20 mouse cellular contexts compared by ENCODE assay signal in genomic region chr4:96729256-96729655, GRCm38 (mm10). TPM values are rescaled to one million over a fixed set of nuclear protein-coding genes. Genes with fewer than 3 reads are reported as not detected.
"Had no signal": no experiment of that assay in that cellular context is flagged by ENCODE, and none has a peak within 500 bp of the region (broad histone marks: within the 10 kb centered on the region; RNA-seq: fewer than 3 reads in every experiment).

No protein-coding gene starts in this region.

- H3K27me3 ChIP-seq: lung, embryonic 15.5 days; midbrain, embryonic 13.5 days; midbrain, embryonic 15.5 days; neural tube, embryonic 12.5 days; stomach, embryonic 15.5 days had no signal

- H3K9ac ChIP-seq: liver, postnatal 0 days; lung, embryonic 15.5 days; midbrain, embryonic 13.5 days; midbrain, embryonic 15.5 days; neural tube, embryonic 12.5 days; stomach, embryonic 15.5 days had no signal

- H3K4me1 ChIP-seq: lung, embryonic 15.5 days; midbrain, embryonic 13.5 days; midbrain, embryonic 15.5 days; neural tube, embryonic 12.5 days; stomach, embryonic 15.5 days had no signal

- H3K4me2 ChIP-seq: lung, embryonic 15.5 days; midbrain, embryonic 11.5 days; midbrain, embryonic 13.5 days; midbrain, embryonic 15.5 days; neural tube, embryonic 12.5 days; stomach, embryonic 15.5 days had no signal

- DNase-seq: liver, postnatal 0 days; lung, adult 2 months; lung, postnatal 14 days; lung, postnatal 36 days; right cerebral cortex, postnatal 14 days; thymus, adult 18-20 months; thymus, postnatal 14 days; thymus, postnatal 36 days had no signal

- H3K9me3 ChIP-seq: lung, embryonic 15.5 days; midbrain, embryonic 13.5 days; midbrain, embryonic 15.5 days; neural tube, embryonic 12.5 days; stomach, embryonic 15.5 days had no signal

- H3K27ac ChIP-seq: lung, embryonic 15.5 days; midbrain, embryonic 13.5 days; midbrain, embryonic 15.5 days; neural tube, embryonic 12.5 days; stomach, embryonic 15.5 days; stomach, postnatal 0 days had no signal

- ATAC-seq: liver, postnatal 0 days; lung, postnatal 0 days; midbrain, embryonic 13.5 days; midbrain, embryonic 15.5 days had no signal

- H3K4me3 ChIP-seq: lung, embryonic 15.5 days; midbrain, embryonic 13.5 days; midbrain, embryonic 15.5 days; neural tube, embryonic 12.5 days; stomach, embryonic 15.5 days had no signal

- H3K36me3 ChIP-seq: lung, embryonic 15.5 days; midbrain, embryonic 13.5 days; midbrain, embryonic 15.5 days; neural tube, embryonic 12.5 days; stomach, embryonic 15.5 days had no signal

RNA-seq across cellular contexts. Expression of gene Gm12695, which starts 55.7 kb away (rescaled TPM):
- polyA plus RNA-seq: liver, postnatal 0 days; midbrain, embryonic 11.5 days; midbrain, embryonic 15.5 days; midbrain, postnatal 0 days; neural tube, embryonic 12.5 days; neural tube, embryonic 14.5 days; spleen, adult 2 months; stomach, postnatal 0 days; thymus, postnatal 0 days had no signal
